Mouse (Mus musculus) c-Kit-positive CD71-positive TER-119-positive erythroid progenitor cells, embryonic 14.5 days (primary cell): ENCODE data around the gene Klhl7.

Source experiments
- DNase-seq: peaks from one replicate; pipeline ENCODE4 v3.0.0-alpha.2; 2013; ENCODE audit warnings: low spot score

Gene Klhl7

DNA sequence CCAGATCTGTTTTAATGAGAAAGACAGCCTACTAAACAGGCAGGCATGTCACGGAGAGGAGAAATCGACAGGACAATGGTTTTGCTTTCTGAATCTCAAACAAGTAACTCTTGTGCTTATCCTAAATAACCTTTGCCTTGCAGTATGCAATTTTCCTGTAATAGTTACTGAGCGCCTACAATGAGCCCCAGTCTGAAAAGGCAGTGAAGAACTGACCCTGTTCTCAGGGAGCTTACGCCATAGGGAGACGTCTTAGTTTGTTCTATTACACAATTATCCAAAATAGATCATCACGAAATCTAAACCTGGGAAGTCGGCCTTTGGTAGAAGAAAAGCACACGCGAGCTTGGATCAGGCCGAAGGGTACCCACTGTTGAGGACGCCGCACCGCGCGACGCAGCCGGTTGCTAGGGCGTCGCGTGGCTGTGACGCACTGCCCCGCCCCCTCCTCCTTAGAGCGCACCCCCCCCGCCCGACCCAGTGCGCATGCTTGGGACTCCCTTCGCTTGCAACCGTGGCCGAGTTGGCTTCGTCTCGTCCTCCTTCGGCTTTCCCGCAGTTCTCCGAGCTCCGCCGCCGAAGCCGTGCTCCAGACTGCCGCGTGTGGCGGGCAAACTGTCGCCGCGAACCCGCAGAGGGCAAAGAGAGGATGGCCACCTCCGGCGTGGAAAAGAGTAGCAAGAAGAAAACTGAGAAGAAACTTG, at the start of gene Klhl7:
TSS of gene Klhl7 (plus strand) at position 500 of the 704 bp plus-strand sequence.
- peak; percentile 84 for DNase-seq

GRCm38 (mm10) chr5:24051755-24052675, 48.4 kb upstream of the Klhl7 start:
- DNase-seq: no peak

- DNase-seq: no peak
Observed at GRCm38 (mm10) chr5:24053245-24054190, 46.9 kb upstream of the Klhl7 start.

GRCm38 (mm10) chr5:24054382-24054781, 46.0 kb upstream of the Klhl7 start:
- no peak for DNase-seq

DNA sequence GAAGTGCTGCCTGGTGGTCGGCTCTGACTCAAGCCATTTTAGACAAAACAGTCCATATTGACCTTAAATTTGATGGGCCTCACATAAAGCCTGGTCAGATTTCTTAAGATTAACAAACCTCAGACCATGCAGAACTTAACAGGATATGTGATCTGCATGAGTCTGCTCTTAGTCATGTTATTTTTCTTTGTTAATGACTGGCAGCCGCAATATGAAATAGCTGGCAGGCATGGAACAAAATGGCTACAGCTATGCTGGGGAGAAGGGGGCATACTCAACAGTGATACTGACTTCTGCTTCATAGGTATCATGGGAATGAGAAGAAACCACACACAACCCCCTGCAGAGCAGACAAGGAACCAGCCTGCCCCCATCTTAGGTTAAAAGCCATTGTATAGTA, 43.5 kb upstream of the Klhl7 start:
- no peak for DNase-seq

DNA sequence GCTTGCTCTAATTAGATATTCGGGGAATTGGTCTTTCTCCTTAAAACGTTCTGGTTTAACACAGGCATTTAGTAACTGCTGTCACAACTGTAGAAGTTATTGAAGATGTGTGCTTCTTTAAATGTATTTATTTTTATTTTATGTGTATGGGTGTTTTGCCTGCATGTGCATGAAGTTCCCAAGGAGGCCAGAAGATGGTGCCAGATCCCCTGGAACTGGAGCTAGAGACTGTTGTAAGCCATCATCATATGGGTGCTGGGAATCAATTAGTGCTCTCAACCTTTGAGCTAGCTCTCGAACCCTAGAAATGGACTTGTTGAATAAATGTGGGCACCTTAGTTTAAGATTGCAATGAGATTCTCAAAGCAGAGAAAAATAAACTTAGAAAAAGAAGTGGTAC, 42.8 kb upstream of the Klhl7 start:
- no peak for DNase-seq

DNA sequence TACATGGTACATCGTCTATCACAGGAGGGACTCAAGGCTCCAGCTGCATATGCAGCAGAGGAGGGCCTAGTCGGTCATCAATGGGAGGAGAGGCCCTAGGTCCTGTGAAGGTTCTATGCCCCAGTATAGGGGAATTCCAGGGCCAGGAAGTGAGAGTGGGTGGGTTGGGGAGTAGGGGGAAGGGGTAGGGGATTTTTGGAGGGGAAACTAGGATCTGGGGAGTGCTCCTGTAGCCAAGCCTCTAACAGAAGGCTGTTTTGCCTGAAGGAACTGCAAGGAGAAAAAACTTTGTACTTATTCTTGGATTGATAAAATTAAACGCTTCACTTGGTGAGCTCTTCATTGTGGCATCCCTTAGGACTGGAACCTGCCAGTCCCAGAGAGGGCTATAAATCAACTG, 39.5 kb upstream of the Klhl7 start:
- DNase-seq: no peak

DNA sequence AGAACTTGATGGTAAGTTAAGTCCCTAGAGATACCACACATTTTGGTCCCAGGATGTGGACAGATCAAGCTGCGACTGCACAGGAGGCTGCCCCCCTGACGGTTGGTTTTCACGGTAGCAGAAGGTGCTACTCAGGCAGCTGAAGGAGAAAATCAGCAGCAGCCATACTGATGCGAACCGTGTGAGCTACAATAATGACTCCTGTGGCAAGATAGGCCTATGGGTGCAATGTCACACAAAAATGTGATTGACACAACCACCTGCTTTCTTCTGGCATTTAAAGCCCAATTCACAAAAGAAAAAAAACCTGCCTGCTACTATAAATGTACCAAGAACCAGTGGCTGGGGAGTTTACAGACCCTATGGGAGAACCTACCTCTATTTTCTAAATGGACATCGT, 37.4 kb upstream of the Klhl7 start:
- DNase-seq: no peak

DNA sequence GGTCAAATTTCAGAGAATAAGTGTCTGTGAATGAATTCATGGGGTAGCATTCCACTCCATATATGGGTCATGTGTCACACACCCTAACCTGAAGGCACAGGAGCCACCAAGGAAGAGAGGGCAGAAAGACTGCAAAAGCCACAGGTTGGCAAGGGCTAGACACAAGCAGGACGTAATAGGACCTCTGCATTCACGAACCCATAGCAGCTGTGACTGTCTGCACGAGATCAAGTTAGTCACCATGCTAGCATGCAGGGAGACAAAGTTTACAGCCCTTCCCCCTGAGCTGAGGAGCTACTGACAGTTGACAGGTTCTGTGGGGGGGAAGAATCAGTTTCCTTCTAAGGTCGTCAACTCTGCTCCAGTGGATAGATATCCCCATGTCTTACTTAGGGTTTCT, 36.9 kb upstream of the Klhl7 start:
- no peak for DNase-seq

- no peak for DNase-seq
Observed at GRCm38 (mm10) chr5:24068955-24069354, 31.4 kb upstream of the Klhl7 start.

GRCm38 (mm10) chr5:24072031-24072430, 28.4 kb upstream of the Klhl7 start:
- DNase-seq: no peak

- DNase-seq: peak; percentile 30
Observed at GRCm38 (mm10) chr5:24076986-24077718, 23.3 kb upstream of the Klhl7 start.

DNA sequence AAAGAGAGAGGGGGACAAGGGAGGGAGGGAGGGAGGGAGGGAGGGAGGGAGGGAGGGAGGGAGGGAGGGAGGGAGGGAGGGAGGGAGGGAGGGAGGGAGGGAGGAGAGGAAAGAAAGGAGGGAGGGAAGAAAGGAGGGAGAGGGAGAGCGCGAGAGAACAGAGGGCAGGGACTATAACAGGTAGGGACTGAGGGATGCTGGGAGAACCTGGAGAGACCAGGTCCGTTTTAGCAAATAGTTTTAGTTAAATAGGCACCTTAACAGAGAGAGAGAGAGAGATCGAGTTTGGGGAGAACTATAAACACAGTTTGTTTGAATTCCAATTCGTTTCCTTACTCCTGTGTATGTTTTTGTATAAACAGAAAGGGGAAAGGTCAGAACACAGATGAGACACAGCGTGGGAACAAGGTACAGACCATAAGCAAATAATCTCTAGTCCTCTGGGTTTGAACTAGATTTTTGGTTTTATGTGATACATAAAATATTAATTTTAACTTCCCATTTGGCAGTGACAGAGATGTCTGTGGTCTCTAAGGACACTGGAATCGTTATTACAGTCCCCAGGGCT, 22.6 kb upstream of the Klhl7 start:
- DNase-seq: no peak

DNA sequence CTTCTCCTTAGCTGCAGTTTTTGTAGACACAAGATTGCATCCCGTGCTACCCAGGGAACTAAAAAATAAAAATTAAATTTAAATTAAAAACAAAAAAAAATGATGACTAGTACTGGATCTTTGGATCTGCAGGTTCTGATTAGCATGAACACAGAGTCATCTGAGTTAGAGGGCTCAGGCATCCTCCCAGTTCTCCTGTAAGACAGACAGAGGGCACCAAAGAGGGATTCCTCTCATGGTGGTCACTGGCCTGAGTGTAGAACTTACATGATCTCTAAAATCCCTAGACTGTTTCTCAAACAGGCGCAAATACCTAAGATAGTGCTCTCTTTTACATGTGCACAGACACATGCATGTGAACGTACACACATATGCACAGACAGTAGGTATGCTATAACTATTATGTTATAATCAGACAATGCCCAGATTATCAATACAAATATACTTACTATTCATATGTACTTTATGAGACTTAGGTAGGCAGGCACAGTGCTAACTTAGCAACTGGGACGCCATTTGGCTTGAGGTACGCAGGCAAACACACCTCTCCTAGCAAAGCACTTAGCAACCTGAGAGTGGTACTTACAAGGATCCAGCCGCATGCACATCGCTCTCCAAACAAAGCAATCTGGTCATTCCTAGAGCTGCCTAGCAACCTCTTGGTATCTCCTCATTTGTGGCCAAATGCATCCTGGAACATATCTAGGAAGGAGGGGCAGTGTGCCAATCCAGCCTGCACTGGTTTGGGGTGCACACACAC, 21.8 kb upstream of the Klhl7 start:
- no peak for DNase-seq

DNA sequence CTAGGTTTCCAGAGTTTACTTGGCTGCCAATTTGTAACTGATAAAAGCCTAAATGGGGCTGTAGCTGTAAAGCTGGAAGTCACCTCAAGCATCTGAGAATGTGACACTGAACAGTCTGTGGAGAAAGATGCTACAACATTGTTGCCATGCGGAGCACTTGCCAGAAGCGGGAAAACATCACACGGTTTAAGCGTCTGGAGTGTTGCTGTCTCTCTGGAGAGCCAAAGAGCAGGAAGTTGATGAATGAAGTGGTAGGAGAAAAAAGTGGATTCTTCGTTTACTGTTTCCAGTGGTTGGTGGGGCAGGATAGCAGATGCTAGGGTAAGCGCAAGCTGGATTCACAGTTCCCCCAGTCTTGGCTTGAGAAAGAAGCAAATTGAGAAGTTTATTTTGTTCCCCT, 19.6 kb upstream of the Klhl7 start:
- DNase-seq: no peak

DNA sequence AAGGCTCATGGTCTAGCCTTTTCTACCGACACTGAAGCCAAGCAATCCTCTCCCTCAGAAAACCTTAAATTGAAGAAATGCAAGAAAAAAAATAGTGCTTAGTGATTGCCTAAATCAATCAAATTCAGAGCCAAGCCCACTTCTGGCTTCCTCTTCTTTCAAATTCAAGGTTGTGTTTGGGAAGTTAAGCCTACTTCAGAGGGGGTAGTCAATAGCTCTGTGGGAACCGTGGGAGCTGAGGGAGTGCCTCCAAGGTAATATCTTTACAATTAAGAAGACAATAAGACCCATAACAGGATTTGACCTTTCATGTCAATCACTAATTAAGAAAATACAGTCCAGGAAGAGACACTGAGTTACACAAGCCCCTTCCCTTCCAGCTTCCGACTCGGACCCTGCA, 15.6 kb upstream of the Klhl7 start:
- no peak for DNase-seq

- DNase-seq: no peak
Observed at GRCm38 (mm10) chr5:24086241-24086640, 14.2 kb upstream of the Klhl7 start.

DNA sequence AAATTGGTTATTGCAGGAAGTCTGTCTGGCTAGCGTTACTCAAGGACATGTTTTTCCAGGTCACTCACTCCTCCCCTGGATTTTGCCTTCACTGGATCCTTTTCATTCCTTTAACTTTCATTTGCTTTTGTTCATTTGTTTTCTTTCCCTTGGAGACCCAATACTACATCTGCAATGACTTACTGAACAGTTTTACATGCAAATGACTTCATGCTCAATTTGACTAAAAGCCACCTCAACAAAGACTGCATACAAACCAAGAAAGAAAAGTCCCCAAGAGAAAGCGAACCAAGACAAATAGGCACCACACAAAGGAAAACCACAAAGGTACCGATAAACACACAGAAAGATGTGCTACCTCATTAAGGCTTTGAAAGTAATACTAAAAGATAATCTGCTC, 13.5 kb upstream of the Klhl7 start:
- DNase-seq: no peak

DNA sequence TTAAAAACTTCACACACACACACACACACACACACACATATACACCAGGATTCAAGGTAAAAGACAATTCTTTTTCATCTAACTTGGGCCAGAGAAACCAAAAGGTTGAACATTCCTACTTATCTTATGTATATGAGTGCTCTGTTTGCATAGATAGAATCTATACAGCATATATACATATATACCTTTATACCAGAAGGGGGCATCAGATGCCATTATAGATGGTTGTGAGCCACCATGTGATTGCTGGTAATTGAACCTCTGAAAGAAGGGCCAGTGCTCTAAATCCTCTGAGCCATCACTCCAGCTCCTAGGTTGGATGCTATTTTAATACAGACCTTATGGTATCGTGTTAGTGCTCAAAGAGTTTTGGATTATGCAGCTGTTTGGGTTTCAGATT, 12.0 kb upstream of the Klhl7 start:
- DNase-seq: no peak

DNA sequence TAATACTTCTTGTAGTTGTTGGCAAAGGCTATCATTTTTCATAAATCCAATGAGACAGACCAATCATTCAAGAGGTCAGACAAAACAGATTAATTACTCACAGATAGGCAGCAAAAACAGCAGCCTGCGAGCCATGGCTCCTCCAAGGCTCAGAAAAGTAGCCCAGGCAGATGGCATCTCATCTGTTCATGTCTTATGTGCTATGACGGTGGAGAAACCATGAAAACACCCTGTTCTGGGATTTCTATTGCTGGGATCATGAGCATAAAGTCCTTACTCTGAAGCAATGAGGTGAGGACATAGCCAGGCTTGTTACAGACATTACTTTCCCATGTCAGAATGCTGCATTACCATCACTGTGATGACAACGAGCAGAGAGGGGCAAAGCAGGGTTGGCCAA, 7.9 kb upstream of the Klhl7 start:
- DNase-seq: no peak
